In the genomic region with DNA sequence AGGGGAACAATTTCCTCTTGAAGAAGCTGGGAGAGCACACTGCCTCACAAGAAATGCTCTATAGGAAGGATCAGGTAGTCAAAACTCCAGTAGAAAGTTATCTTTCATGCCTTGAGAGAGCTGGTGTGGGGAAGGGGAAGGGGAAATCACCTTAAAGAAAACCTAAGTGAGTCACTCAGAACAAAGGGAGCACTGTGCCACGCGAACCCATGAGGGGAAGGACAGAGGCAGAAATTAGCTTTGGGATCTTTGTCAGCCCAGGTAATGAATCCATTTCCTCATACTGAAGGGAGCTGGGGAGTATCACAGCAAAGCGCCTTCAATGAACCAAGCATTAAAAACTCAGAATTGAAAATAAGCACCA, we compare ENCODE assay signal across 10 mouse cellular contexts. TPM values are rescaled to one million over a fixed set of nuclear protein-coding genes. Genes with fewer than 3 reads are reported as not detected.
DNase-seq lines count a peak whose midpoint lies in the region; ATAC-seq and TF ChIP-seq lines count a peak whose summit lies in the region.
"Had no signal": no experiment of that assay in that cellular context is flagged by ENCODE, and none has a peak within 500 bp of the region (broad histone marks: within the 10 kb centered on the region; RNA-seq: fewer than 3 reads in every experiment).

No protein-coding gene starts in this region.

- peak overlapping the region; percentile 50; the same call in 1 of the 2 replicates for H3K27ac ChIP-seq in hindbrain, embryonic 10.5 days
- H3K27ac ChIP-seq in hindbrain, embryonic 11.5 days (ENCODE audit: low read depth, low read length) = no peak overlapping the region
- H3K27ac ChIP-seq in neural tube, embryonic 11.5 days (ENCODE audit: low read depth, low read length) = 0 out of 2 replicates have a peak overlapping the region, but pooled peaks have one; percentile 3
- H3K27ac ChIP-seq in neural tube, embryonic 15.5 days (replicated peaks) = no peak overlapping the region
- peak overlapping the region; percentile 28 for H3K27ac ChIP-seq in embryonic facial prominence, embryonic 13.5 days
- peak overlapping the region; percentile 63 for H3K27ac ChIP-seq in small intestine, adult 2 months (ENCODE audit: insufficient read depth, low read depth, low read length)
- H3K27ac ChIP-seq: forebrain, embryonic 15.5 days had no signal

- no peak for TF ChIP-seq CTCF in small intestine, adult 2 months (IDR thresholded peaks at IDR 0.05; ENCODE audit: extremely low read depth, insufficient read length, insufficient replicate concordance, low read depth, low read length)

- H3K9me3 ChIP-seq in hindbrain, embryonic 10.5 days = no peaks in the 10 kb centered on the region
- no peaks in the 10 kb centered on the region for H3K9me3 ChIP-seq in hindbrain, embryonic 11.5 days (ENCODE audit: control insufficient read depth, low read length)
- H3K9me3 ChIP-seq in neural tube, embryonic 11.5 days (ENCODE audit: control insufficient read depth, low read length) = no peaks in the 10 kb centered on the region
- no peaks in the 10 kb centered on the region for H3K9me3 ChIP-seq in neural tube, embryonic 15.5 days (replicated peaks)
- no peaks in the 10 kb centered on the region for H3K9me3 ChIP-seq in embryonic facial prominence, embryonic 13.5 days
- H3K9me3 ChIP-seq: forebrain, embryonic 15.5 days had no signal

- TF ChIP-seq POLR2A in small intestine, adult 2 months (IDR thresholded peaks at IDR 0.05; ENCODE audit: low read depth, low read length) = no peak

- no peak for DNase-seq in hindbrain, embryonic 10.5 days (ENCODE audit: low spot score)
- DNase-seq in hindbrain, embryonic 11.5 days (ENCODE audit: low spot score) = no peak
- no peak for DNase-seq in neural tube, embryonic 11.5 days (ENCODE audit: low spot score)
- DNase-seq in ovary, postnatal 14 days (ENCODE audit: low spot score) = no peak
- DNase-seq: adrenal gland, adult 2 months had no signal

- no peak overlapping the region for H3K4me3 ChIP-seq in hindbrain, embryonic 10.5 days
- no peak overlapping the region for H3K4me3 ChIP-seq in hindbrain, embryonic 11.5 days (ENCODE audit: low read depth, low read length)
- no peak overlapping the region for H3K4me3 ChIP-seq in neural tube, embryonic 11.5 days (ENCODE audit: low read depth, low read length)
- H3K4me3 ChIP-seq in neural tube, embryonic 15.5 days (replicated peaks) = no peak overlapping the region
- H3K4me3 ChIP-seq in embryonic facial prominence, embryonic 13.5 days = no peak overlapping the region
- no peak overlapping the region for H3K4me3 ChIP-seq in small intestine, adult 2 months (ENCODE audit: low read depth, low read length)
- H3K4me3 ChIP-seq: forebrain, embryonic 15.5 days had no signal

- no peak overlapping the region for H3K4me2 ChIP-seq in hindbrain, embryonic 11.5 days (replicated peaks; ENCODE audit: low read depth, low read length)
- H3K4me2 ChIP-seq in neural tube, embryonic 11.5 days (ENCODE audit: low read depth) = no peak overlapping the region
- no peak overlapping the region for H3K4me2 ChIP-seq in neural tube, embryonic 15.5 days
- H3K4me2 ChIP-seq in embryonic facial prominence, embryonic 13.5 days = no peak overlapping the region
- H3K4me2 ChIP-seq: forebrain, embryonic 15.5 days had no signal

- H3K9ac ChIP-seq in hindbrain, embryonic 11.5 days (ENCODE audit: low read depth, low read length) = no peak overlapping the region
- no peak overlapping the region for H3K9ac ChIP-seq in neural tube, embryonic 11.5 days (ENCODE audit: low read length)
- H3K9ac ChIP-seq in neural tube, embryonic 15.5 days (replicated peaks) = no peak overlapping the region
- no peak overlapping the region for H3K9ac ChIP-seq in embryonic facial prominence, embryonic 13.5 days
- H3K9ac ChIP-seq: forebrain, embryonic 15.5 days had no signal

- 75% methylated on average over 3 of the region's 3 CpGs for WGBS in hindbrain, embryonic 10.5 days
- 86% methylated on average over 3 of the region's 3 CpGs for WGBS in hindbrain, embryonic 11.5 days
- 74% methylated on average over 3 of the region's 3 CpGs for WGBS in neural tube, embryonic 11.5 days
- 78% methylated on average over 3 of the region's 3 CpGs for WGBS in neural tube, embryonic 15.5 days
- WGBS in embryonic facial prominence, embryonic 13.5 days = 66% methylated on average over 3 of the region's 3 CpGs
- WGBS in small intestine, adult 2 months = 79% methylated on average over 3 of the region's 3 CpGs

- ATAC-seq in hindbrain, embryonic 11.5 days (ENCODE audit: low FRiP score) = no peak
- no peak for ATAC-seq in neural tube, embryonic 11.5 days (ENCODE audit: insufficient read depth, low FRiP score, low TSS enrichment)
- no peak for ATAC-seq in neural tube, embryonic 15.5 days (ENCODE audit: low FRiP score)
- ATAC-seq in embryonic facial prominence, embryonic 13.5 days (ENCODE audit: insufficient number of reproducible peaks, insufficient read depth, low FRiP score, low TSS enrichment, low read depth) = no peak
- ATAC-seq in cerebellum, adult (ENCODE audit: insufficient number of reproducible peaks, low FRiP score, low TSS enrichment) = no peak
- ATAC-seq: forebrain, embryonic 15.5 days had no signal

- peaks cover 58% of the 10 kb centered on the region for H3K36me3 ChIP-seq in hindbrain, embryonic 10.5 days
- no peaks in the 10 kb centered on the region for H3K36me3 ChIP-seq in hindbrain, embryonic 11.5 days (ENCODE audit: control insufficient read depth, insufficient read depth, low read length)
- peaks cover 2% of the 10 kb centered on the region; the same call in 1 of the 2 replicates for H3K36me3 ChIP-seq in neural tube, embryonic 11.5 days (ENCODE audit: control insufficient read depth, insufficient read depth, low read length)
- peaks cover 25% of the 10 kb centered on the region for H3K36me3 ChIP-seq in neural tube, embryonic 15.5 days
- peaks cover 34% of the 10 kb centered on the region for H3K36me3 ChIP-seq in embryonic facial prominence, embryonic 13.5 days
- peaks cover 19% of the 10 kb centered on the region for H3K36me3 ChIP-seq in small intestine, adult 2 months (ENCODE audit: control insufficient read depth, insufficient read depth, low read length)

- H3K27me3 ChIP-seq in hindbrain, embryonic 10.5 days (ENCODE audit: insufficient read depth, poor library complexity, severe bottlenecking) = no peaks in the 10 kb centered on the region
- no peaks in the 10 kb centered on the region for H3K27me3 ChIP-seq in hindbrain, embryonic 11.5 days (ENCODE audit: control insufficient read depth, insufficient read depth, low read length)
- H3K27me3 ChIP-seq in neural tube, embryonic 11.5 days (ENCODE audit: control insufficient read depth, insufficient read depth, low read length) = no peaks in the 10 kb centered on the region
- H3K27me3 ChIP-seq in neural tube, embryonic 15.5 days (replicated peaks) = no peaks in the 10 kb centered on the region
- peaks cover 4% of the 10 kb centered on the region; the same call in 1 of the 2 replicates for H3K27me3 ChIP-seq in embryonic facial prominence, embryonic 13.5 days
- H3K27me3 ChIP-seq in small intestine, adult 2 months (ENCODE audit: control insufficient read depth, insufficient read depth, low read length) = no peaks in the 10 kb centered on the region
- H3K27me3 ChIP-seq: forebrain, embryonic 15.5 days had no signal

- 0 out of 2 replicates have a peak, but pooled peaks cover 5% of the 10 kb centered on the region for H3K4me1 ChIP-seq in hindbrain, embryonic 10.5 days (replicated peaks)
- no peaks in the 10 kb centered on the region for H3K4me1 ChIP-seq in hindbrain, embryonic 11.5 days (replicated peaks; ENCODE audit: control insufficient read depth, insufficient read depth, low read length)
- no peaks in the 10 kb centered on the region for H3K4me1 ChIP-seq in neural tube, embryonic 11.5 days (ENCODE audit: control insufficient read depth, insufficient read depth, low read length)
- H3K4me1 ChIP-seq in neural tube, embryonic 15.5 days = no peaks in the 10 kb centered on the region
- peaks cover 28% of the 10 kb centered on the region for H3K4me1 ChIP-seq in embryonic facial prominence, embryonic 13.5 days
- no peaks in the 10 kb centered on the region for H3K4me1 ChIP-seq in small intestine, adult 2 months (ENCODE audit: control insufficient read depth, insufficient read depth, insufficient read length, low read length)

RNA-seq across cellular contexts. Expression of a gene that starts 45.7 kb away (rescaled TPM):
- 10.6 and 11.2 TPM in 2 replicates for polyA plus RNA-seq in hindbrain, embryonic 10.5 days (2016; fragmentation: Nextera tagmentation; extraction: Ambion mirVana)
- 7.9 and 13.1 TPM in 2 replicates for polyA plus RNA-seq in hindbrain, embryonic 11.5 days (2014; fragmentation: Nextera tagmentation; extraction: Ambion mirVana)
- polyA plus RNA-seq in neural tube, embryonic 11.5 days (2014; fragmentation: Nextera tagmentation; extraction: Ambion mirVana) = 10.0 and 10.9 TPM in 2 replicates
- polyA plus RNA-seq in neural tube, embryonic 15.5 days (2015; fragmentation: Nextera tagmentation; extraction: Ambion mirVana) = 5.2 and 7.0 TPM in 2 replicates
- polyA plus RNA-seq in embryonic facial prominence, embryonic 13.5 days (2015; fragmentation: Nextera tagmentation; extraction: Ambion mirVana) = 9.5 and 10.3 TPM in 2 replicates
- 3.5 and 4.6 TPM in 2 replicates for polyA plus RNA-seq in small intestine, adult 2 months (2012; rRNA removed)

Comparison
In these comparisons a context has a peak if more than half of its experiments do, and no peak if none do; other contexts are left out.
1. H3K27ac ChIP-seq: peak in hindbrain, embryonic 10.5 days (single experiment), neural tube, embryonic 11.5 days (single experiment), embryonic facial prominence, embryonic 13.5 days (single experiment) and small intestine, adult 2 months (single experiment); none in hindbrain, embryonic 11.5 days (single experiment) and neural tube, embryonic 15.5 days (single experiment).